Mouse (Mus musculus) erythroblast, embryonic 14.5 days (primary cell): ENCODE results near the gene Hoxa2. TPM values are rescaled to one million over a fixed set of nuclear protein-coding genes. Genes with fewer than 3 reads are reported as not detected.

Experiments
- H3K27me3 ChIP-seq: 2 replicates; pipeline ENCODE4 v1.6.1; 2012; ENCODE audit warnings: inconsistent platforms; ENCODE audit not compliant: control insufficient read depth
- H3K36me3 ChIP-seq: 2 replicates; pipeline ENCODE4 v1.6.1; 2012; ENCODE audit warnings: mild to moderate bottlenecking, inconsistent platforms; ENCODE audit not compliant: control insufficient read depth
- H3K4me1 ChIP-seq: 2 replicates; pipeline ENCODE4 v1.6.1; 2012; ENCODE audit warnings: inconsistent platforms; ENCODE audit not compliant: control insufficient read depth
- H3K4me3 ChIP-seq: replicated peaks from 2 replicates; pipeline ENCODE3; 2012; ENCODE audit warnings: moderate library complexity, mild to moderate bottlenecking, inconsistent platforms
- H3K9me3 ChIP-seq: 2 replicates; pipeline ENCODE4 v1.6.1; 2012; ENCODE audit warnings: low read length, inconsistent platforms, mixed read lengths; ENCODE audit not compliant: control insufficient read depth
- GATA1 ChIP-seq: IDR thresholded peaks from 2 replicates; pipeline ENCODE4 v1.6.1; 2012; ENCODE audit warnings: low read length, inconsistent platforms, mixed read lengths
- TAL1 ChIP-seq: IDR thresholded peaks from 3 replicates; pipeline ENCODE4 v1.6.1; 2012; ENCODE audit warnings: low read length, inconsistent platforms, mixed read lengths
- polyA plus RNA-seq: library from polyadenylated mRNA; stranded (reverse); fragments of >175 nt; gene quantifications from 2 replicates; pipeline ENCODE4 v1.2.3, GENCODE M21; 2012

Hoxa2 gene
- polyA plus RNA-seq, 1 experiment = not detected

DNA sequence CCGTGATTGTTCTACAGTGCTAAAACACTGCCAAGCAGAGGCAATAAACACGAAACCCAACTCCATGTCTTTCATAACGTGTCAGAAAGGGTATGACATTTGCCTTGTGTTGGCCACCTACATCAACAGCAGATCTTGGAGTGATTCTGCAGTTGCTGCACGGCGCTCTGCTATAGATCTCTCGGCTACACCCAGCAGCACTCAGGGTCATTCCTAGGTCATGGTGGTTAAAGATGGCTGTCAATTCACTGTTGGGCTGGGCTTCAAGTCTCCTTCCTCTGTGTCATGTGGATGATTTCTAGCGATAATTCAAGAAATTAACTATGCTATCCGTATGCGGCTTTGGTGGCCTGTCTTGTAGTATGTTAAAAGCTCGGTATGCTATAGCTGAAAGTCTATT is 26.1 kb downstream of the Hoxa2 start:
- Histone ChIP-seq H3K36me3 (no peaks in the 10 kb centered on the region), H3K27me3 (no peaks in the 10 kb centered on the region)
- no peak for TF ChIP-seq GATA1
- TF ChIP-seq TAL1 = no peak

GRCm38 (mm10) chr6:52137841-52138535 is 26.6 kb downstream of the Hoxa2 start:
- Histone ChIP-seq H3K36me3 (no peaks in the 10 kb centered on the region), H3K9me3 (no peaks in the 10 kb centered on the region), H3K27me3 (no peaks in the 10 kb centered on the region), H3K4me1 (no peaks in the 10 kb centered on the region), H3K4me3 (no peak overlapping the region)
- TF ChIP-seq TAL1 (no peak), GATA1 (no peak)

More for the DNA sequence above, 26.1 kb downstream of the Hoxa2 start:
- H3K4me1 ChIP-seq = no peaks in the 10 kb centered on the region
- H3K9me3 ChIP-seq = no peaks in the 10 kb centered on the region
- H3K4me3 ChIP-seq = no peak overlapping the region

- no peak overlapping the region for H3K4me3 ChIP-seq
- H3K36me3 ChIP-seq = no peaks in the 10 kb centered on the region
- H3K9me3 ChIP-seq = 0 out of 2 replicates have a peak, but pooled peaks cover 2% of the 10 kb centered on the region
- no peaks in the 10 kb centered on the region for H3K4me1 ChIP-seq
- H3K27me3 ChIP-seq = no peaks in the 10 kb centered on the region
- TF ChIP-seq GATA1 (no peak), TAL1 (no peak)
Measured at GRCm38 (mm10) chr6:52123673-52124072, 41.0 kb downstream of the Hoxa2 start.

DNA sequence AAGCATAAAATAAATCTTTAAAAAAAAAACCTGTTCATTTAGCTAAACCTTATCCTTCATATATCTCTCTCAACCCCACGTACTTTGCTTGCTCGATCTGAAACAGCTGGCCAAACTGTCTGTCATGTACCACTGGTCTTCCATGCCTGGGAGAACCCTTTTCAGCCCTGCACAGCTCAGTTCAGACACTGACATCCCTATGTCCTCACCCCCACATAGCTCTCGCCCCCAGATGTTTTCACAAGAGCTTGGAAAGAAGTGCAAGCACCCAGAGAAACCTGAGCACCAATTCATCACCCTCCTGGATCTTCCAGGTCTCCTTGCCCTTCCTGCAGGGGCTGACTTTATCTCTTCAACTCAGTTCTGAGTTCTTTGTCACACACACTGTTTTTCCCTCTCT is 43.5 kb downstream of the Hoxa2 start:
- no peak for TF ChIP-seq GATA1
- Histone ChIP-seq H3K4me1 (no peaks in the 10 kb centered on the region), H3K9me3 (no peaks in the 10 kb centered on the region), H3K36me3 (no peaks in the 10 kb centered on the region), H3K27me3 (no peaks in the 10 kb centered on the region), H3K4me3 (no peak overlapping the region)

DNA sequence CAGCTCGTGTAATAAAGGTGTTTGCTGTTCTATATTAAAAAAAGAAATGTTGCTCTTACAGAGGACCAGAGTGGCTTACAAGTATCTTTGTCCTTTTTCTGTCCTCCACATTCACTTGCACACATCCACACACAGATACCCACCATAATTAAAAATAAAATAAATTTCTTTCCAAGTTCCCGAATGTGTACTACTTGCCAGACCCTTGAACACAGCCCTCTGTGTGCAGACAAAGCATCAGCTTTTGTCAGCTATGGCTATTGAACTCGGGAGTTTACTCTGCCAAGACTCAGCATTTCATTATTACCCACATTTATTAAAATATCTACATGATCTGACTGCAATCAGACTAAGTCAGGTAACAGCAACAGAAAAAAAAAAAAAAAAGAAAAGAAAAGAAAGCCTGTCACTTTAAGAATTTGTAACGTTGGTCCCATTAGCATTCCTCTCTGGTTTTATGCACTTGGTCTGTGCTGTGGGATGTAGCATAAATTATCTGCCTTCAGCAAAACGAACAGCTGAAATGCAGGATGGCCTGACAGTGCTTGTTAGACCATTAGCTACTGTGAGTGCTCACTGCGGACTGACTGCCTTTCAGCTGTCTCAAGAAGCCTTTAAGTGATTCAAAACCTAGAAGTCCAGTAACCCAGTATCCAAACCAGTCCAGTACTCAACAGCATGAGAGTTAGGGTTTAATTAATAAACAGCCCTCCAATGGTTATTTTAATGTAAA is 45.6 kb downstream of the Hoxa2 start:
- no peaks in the 10 kb centered on the region for H3K4me1 ChIP-seq
- no peaks in the 10 kb centered on the region; the same call in 1 of the 2 replicates for H3K27me3 ChIP-seq

GRCm38 (mm10) chr6:52115899-52116298 is 48.7 kb downstream of the Hoxa2 start:
- H3K9me3 ChIP-seq = no peaks in the 10 kb centered on the region

More for the DNA sequence above, 45.6 kb downstream of the Hoxa2 start:
- Histone ChIP-seq H3K4me3 (no peak overlapping the region), H3K36me3 (no peaks in the 10 kb centered on the region), H3K9me3 (no peaks in the 10 kb centered on the region)
- TF ChIP-seq GATA1 (no peak), TAL1 (no peak)

More at GRCm38 (mm10) chr6:52115899-52116298, 48.7 kb downstream of the Hoxa2 start:
- peaks cover 2% of the 10 kb centered on the region; the same call in 1 of the 2 replicates for H3K27me3 ChIP-seq
- H3K4me1 ChIP-seq = no peaks in the 10 kb centered on the region
- TF ChIP-seq TAL1 (no peak), GATA1 (no peak)
- H3K4me3 ChIP-seq = no peak overlapping the region
- H3K36me3 ChIP-seq = no peaks in the 10 kb centered on the region

Other genes with a start within 250 kb of the Hoxa2 start
- 0.03 and 0.04 TPM in 2 replicates for gene Skap2, start 152.3 kb downstream of the Hoxa2 start, polyA plus RNA-seq
- gene Hoxa1, start 6.5 kb downstream of the Hoxa2 start, polyA plus RNA-seq = not detected in 2 replicates
- gene 5730596B20Rik, start 12.7 kb upstream of the Hoxa2 start, polyA plus RNA-seq = 0.02 TPM in 1 of 2 replicates, not detected in the other
- gene Hoxa4, start 26.9 kb upstream of the Hoxa2 start, polyA plus RNA-seq = not detected in 2 replicates
- not detected in 2 replicates for gene Hoxa5, start 39.8 kb upstream of the Hoxa2 start, polyA plus RNA-seq
- gene Hoxa6, start 43.9 kb upstream of the Hoxa2 start, polyA plus RNA-seq = not detected in 2 replicates
- gene Hoxa3, start 48.5 kb upstream of the Hoxa2 start, polyA plus RNA-seq = 0.02 TPM in 1 of 2 replicates, not detected in the other
- gene Gm28308, start 48.5 kb upstream of the Hoxa2 start, polyA plus RNA-seq = not detected in 2 replicates
- 0.02 TPM in 1 of 2 replicates, not detected in the other for gene Hoxa7, start 57.0 kb upstream of the Hoxa2 start, polyA plus RNA-seq
- gene Hoxa9, start 66.3 kb upstream of the Hoxa2 start, polyA plus RNA-seq = not detected in 2 replicates
- not detected in 2 replicates for gene Hoxa10, start 76.0 kb upstream of the Hoxa2 start, polyA plus RNA-seq
- gene Hoxa11, start 81.0 kb upstream of the Hoxa2 start, polyA plus RNA-seq = 0.03 TPM in 1 of 2 replicates, not detected in the other
- not detected in 2 replicates for gene Hoxa13, start 96.0 kb upstream of the Hoxa2 start, polyA plus RNA-seq
- gene Evx1, start 148.7 kb upstream of the Hoxa2 start, polyA plus RNA-seq = not detected in 2 replicates